Mouse (Mus musculus): ENCODE data around the gene Galnt5.

Galnt5 gene

GRCm38 (mm10) chr2:57997752-57998430 is at the start of gene Galnt5:
TSS of gene Galnt5 (plus strand) at chr2:57997884.
- DNase-seq (ENCODE audit: low spot score in 2 of 2): no peak

DNA sequence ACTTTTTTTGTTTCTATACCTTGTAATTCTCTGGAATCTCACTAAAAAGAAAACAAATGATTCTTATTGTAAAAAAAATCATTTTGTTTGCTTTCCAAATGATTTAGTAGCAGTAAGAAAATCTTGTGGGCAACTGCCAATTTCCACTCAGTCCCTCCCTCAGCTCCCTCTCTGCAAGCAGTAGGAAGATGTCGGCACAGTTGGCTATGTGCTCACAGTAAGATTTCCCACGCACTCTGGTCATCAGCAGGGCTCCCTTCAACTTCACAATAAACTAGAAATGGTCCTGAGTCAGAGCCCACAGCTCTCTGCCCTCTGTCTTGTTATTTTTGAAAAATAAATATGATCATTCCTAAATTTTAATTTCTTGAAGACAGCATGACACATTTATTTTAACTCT is 46.1 kb upstream of the Galnt5 start:
- no peak for DNase-seq (ENCODE audit: low spot score in 2 of 2)

- DNase-seq (ENCODE audit: low spot score in 2 of 2): no peak
Measured at GRCm38 (mm10) chr2:57960786-57961185, 36.9 kb upstream of the Galnt5 start.

- DNase-seq (ENCODE audit: low spot score in 2 of 2): no peak
Measured at GRCm38 (mm10) chr2:57982248-57982647, 15.4 kb upstream of the Galnt5 start.

DNA sequence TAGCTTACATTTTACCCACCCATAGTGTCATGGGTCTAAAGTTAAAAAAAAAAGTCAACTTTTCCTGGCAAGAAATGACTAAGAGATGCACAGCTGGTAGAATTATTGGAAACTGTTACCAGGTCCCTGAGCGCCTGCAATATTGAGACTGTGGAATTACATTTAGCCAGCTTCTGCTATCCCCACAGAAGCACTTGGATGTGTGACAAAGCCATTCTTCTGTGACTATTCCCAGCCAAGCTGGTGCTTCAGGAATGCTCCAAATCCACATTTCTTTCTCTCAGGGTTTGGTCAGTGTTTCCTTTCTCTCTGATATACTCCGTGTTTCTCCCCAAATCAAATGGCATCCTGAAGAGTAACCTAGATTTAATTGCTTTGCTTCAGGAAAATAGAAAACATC is 6.6 kb upstream of the Galnt5 start:
- DNase-seq (ENCODE audit: low spot score in 2 of 2): no peak

GRCm38 (mm10) chr2:58001497-58001896 is 3.8 kb downstream of the Galnt5 start:
- DNase-seq (ENCODE audit: low spot score in 2 of 2): peak in 1 of 2 experiments; percentile 9

DNA sequence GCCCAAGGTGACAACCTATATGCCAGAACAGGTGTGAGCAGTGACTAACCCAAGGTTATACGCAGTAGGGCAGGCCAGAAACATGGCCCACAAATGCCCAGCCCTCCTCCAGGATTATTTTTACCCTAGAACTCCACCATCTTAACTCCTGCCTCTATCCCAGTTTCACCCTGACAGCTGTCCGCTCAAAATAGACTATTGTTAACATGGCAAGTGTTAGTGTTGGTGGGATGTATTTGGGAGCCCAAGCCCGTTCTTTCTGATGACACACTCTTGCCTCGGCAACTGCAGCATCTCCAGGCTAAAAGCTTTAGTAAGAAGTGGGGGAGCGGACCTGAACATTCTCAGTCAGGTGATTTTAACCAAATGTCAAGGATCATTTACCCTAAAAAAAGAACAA is 9.4 kb downstream of the Galnt5 start:
- DNase-seq (ENCODE audit: low spot score in 2 of 2): no peak

DNA sequence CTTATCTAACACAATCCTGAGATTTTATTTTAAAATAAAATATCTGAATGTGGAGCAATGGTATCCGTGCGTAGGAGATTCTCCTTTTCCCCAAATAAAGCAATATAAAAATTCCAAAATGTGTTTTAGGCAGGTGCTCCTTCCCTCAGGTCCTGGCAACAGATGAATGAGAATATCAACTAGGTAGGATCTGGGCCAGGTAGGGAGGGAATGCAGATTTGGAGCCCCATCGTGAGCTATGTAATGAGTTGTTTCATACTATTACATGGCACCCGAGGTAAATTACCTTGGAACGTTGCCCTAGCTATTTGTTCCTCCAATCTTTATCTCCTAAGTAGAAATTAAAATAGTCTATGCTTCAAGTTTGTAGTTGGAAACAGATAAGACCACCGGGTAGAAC is 25.9 kb downstream of the Galnt5 start:
- DNase-seq (ENCODE audit: low spot score in 2 of 2): no peak

DNA sequence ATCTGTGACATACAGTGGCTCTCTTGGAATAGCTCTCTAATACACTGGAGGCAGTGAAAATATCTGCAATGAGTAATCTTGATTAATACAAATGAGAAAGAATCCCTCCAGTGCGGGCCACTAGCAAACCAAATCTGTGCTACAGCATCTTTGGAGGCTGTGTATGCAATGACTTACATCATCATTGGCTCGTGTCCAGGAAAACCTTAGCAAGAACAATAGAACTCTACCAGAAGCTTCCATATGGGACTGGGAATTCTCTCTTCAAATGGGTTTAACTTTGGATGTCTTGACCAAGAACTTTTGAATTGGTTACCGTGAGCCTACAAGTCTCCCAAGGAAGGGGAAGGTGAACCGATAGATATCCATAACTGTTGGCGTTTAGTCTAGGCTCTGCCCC is 29.1 kb downstream of the Galnt5 start:
- DNase-seq (ENCODE audit: low spot score in 2 of 2): no peak

DNA sequence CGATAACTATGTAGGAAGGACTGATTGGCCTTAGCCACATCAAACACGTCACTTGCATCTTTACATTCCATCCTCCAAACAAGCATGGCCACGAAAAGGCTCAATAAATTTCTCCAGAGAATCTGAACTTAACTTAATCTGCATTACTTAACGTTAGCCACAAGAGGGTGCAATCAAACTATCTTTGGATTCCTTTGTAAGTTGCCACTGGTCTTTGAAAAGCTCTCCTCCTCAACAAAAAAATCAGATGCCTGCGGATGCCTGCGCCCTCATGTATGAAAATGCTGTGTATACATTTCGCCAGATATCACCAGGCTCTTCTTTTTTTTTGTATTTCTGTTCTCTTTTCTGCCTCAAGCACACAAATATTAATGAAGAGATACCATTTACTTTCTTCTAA is 31.7 kb downstream of the Galnt5 start:
- no peak for DNase-seq (ENCODE audit: low spot score in 2 of 2)

GRCm38 (mm10) chr2:58031431-58031830 is 33.7 kb downstream of the Galnt5 start:
- DNase-seq (ENCODE audit: low spot score in 2 of 2): no peak

DNA sequence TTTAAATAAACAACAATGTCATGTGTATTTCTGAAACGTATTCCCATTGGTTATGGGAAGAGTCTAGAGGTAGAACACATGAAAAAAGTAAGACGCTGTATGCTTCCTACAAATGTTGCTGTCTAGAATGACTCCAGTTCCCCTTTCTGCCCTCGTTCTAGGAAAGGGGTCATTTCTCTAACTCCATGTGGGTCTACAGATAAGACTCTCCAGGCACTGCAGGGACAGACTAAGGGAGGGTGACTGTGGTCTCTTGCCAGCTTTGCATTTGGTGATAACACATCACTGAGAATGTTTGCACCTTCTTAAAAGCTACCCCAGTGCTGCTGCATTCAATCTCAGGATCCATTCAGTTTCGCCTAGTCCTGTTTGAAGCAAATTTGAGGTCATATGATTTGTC is 38.0 kb downstream of the Galnt5 start:
- DNase-seq (ENCODE audit: low spot score in 2 of 2): no peak

DNA sequence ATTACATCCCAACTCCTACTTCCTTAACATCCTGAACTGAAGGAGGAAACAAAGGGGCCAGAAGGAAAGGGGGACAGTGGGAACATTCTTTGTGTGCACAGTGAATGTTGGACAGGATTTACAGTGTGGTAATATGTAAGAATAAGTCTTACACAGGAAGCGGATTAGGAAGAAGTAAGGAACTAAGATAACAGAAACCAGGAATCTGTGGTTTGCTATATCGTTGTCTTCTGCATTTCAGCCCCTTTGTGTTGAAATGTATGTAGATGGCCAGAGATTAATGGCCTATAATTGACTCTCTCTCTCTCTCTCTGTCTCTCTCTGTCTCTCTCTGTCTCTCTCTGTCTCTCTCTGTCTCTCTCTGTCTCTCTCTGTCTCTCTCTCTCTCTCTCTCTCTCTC is 39.2 kb downstream of the Galnt5 start:
- DNase-seq (ENCODE audit: low spot score in 2 of 2): no peak

DNA sequence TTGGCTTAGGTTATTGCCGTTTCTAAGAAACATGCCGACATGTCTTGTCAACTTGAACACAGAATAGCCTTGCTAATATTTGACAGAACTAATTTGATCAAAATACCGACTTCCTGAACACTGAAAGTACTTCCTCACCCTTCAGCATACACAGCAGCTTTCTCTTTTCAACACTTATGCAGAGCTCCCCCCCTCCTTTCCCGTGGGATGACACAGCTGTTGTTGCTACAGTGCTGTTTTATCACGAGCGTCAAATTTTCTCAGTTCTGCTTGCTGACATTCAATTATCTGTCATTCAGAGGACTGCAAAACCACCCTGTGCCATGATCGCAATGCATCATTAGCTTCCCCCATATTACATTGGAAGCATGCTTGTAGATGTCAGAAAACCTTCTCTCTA is 44.2 kb downstream of the Galnt5 start:
- DNase-seq (ENCODE audit: low spot score in 2 of 2): no peak

- no peak for DNase-seq (ENCODE audit: low spot score in 2 of 2)
Measured at GRCm38 (mm10) chr2:58052821-58053581, 55.3 kb downstream of the Galnt5 start, which contains the start of gene Ermn. TSS of gene Ermn (minus strand) at chr2:58052864.

DNA sequence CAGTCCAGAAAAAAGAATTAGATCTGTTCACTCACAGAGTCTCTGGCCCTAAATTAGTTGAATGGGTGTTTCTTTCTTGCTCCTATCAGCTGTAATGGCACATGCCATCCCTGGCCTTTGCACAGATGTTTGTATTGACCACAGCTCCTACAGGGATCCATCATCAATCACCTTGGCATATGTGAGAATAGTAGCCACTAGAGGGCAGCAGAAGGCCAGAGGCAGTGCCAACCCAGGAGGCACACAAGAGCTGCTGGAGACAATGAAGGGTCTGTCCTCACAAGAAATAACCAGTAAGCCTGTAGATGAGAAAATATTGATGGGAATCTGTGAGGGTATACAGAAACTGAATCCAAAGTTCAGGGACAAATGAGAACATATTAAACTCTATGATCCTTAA is 57.7 kb downstream of the Galnt5 start:
- peak; percentile 19 to 37 for DNase-seq (ENCODE audit: low spot score in 2 of 2)

- no peak for DNase-seq (ENCODE audit: low spot score in 2 of 2)
Measured at GRCm38 (mm10) chr2:58079849-58080248, 82.2 kb downstream of the Galnt5 start.

- no peak for DNase-seq (ENCODE audit: low spot score in 2 of 2)
Measured at GRCm38 (mm10) chr2:58086420-58086819, 88.7 kb downstream of the Galnt5 start.

DNA sequence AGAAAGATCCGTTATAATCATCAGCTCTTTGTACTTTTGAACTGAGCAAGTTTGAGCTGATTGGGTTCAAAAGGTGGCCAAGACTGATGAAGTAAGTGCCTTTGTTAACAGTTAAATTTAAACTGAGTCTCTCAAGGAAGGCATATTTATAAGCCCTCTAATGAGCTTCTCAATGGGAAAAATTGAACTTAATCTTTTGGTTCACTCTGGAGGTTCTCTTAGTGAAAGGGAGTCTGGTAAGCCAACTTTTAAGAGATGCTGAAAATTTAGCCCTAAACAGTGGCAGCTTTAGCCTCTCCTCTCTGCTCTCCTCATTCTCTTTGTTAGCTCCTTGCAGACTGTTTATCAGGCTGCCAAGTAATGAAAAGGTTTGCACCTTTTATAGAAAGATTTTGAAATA is 97.1 kb downstream of the Galnt5 start:
- no peak for DNase-seq (ENCODE audit: low spot score in 2 of 2)

Data from urinary bladder, postnatal 36 days (tissue).